9 mouse cellular contexts compared by ENCODE assay signal in the genomic region with DNA sequence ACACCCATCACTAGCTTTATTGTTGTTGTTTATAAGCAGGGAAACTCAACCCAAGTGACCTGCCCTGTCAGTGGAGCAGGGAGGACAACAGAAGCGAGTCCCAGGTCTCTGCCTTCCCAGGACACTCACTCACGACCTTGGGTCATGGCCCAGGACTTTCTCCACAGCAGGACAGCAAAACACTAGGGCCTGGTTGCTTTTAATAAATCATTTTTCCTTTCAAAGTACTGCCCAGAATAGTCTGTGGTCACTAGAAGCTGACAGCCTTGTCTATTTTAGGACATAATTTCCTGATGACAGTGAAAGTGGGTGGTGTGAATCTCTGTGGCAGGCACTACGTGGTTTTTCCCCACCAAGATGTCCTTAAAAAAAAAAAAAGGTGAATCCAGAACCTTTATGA. TPM values are rescaled to one million over a fixed set of nuclear protein-coding genes. Genes with fewer than 3 reads are reported as not detected.
DNase-seq lines count a peak whose midpoint lies in the region; ATAC-seq lines count a peak whose summit lies in the region.
"Had no signal": no experiment of that assay in that cellular context is flagged by ENCODE, and none has a peak within 500 bp of the region (broad histone marks: within the 10 kb centered on the region; RNA-seq: fewer than 3 reads in every experiment).

No protein-coding gene starts in this region.

- H3K9me3 ChIP-seq in forebrain, embryonic 10.5 days: no peaks in the 10 kb centered on the region
- no peaks in the 10 kb centered on the region for H3K9me3 ChIP-seq in forebrain, embryonic 12.5 days
- no peaks in the 10 kb centered on the region for H3K9me3 ChIP-seq in forebrain, embryonic 11.5 days (ENCODE audit: control insufficient read depth, low read length)

- peak overlapping the region; percentile 59 for H3K27ac ChIP-seq in forebrain, embryonic 10.5 days
- H3K27ac ChIP-seq in forebrain, embryonic 12.5 days: no peak overlapping the region
- H3K27ac ChIP-seq in forebrain, embryonic 11.5 days (ENCODE audit: low read depth, low read length): no peak overlapping the region
- H3K27ac ChIP-seq: liver, embryonic 14.5 days had no signal

- DNase-seq in forebrain, embryonic 10.5 days (ENCODE audit: extremely low spot score, low spot score): no peak
- peak; percentile 66 for DNase-seq in 416B (ENCODE audit: low read depth)
- peak; percentile 43 for DNase-seq in forebrain, embryonic 11.5 days (ENCODE audit: low spot score)
- DNase-seq in kidney, postnatal 25 days: peak; percentile 40 to 76
- no peak for DNase-seq in frontal cortex, postnatal 14 days (ENCODE audit: low spot score in 2 of 2)
- DNase-seq in cerebellum, adult 9-11 months: no peak
- DNase-seq in spleen, postnatal 4 days (ENCODE audit: low spot score in 2 of 2): no peak

- no peak overlapping the region for H3K4me3 ChIP-seq in forebrain, embryonic 10.5 days
- H3K4me3 ChIP-seq in forebrain, embryonic 12.5 days (replicated peaks): no peak overlapping the region
- no peak overlapping the region for H3K4me3 ChIP-seq in forebrain, embryonic 11.5 days (ENCODE audit: low read depth, low read length)

- no peak overlapping the region for H3K9ac ChIP-seq in forebrain, embryonic 12.5 days
- H3K9ac ChIP-seq in forebrain, embryonic 11.5 days (ENCODE audit: low read length): no peak overlapping the region
- H3K9ac ChIP-seq: liver, embryonic 14.5 days had no signal

- H3K27me3 ChIP-seq in forebrain, embryonic 10.5 days (ENCODE audit: poor library complexity, severe bottlenecking): no peaks in the 10 kb centered on the region
- no peaks in the 10 kb centered on the region for H3K27me3 ChIP-seq in forebrain, embryonic 12.5 days
- H3K27me3 ChIP-seq in forebrain, embryonic 11.5 days (ENCODE audit: control insufficient read depth, insufficient read depth, low read length): no peaks in the 10 kb centered on the region

- WGBS in forebrain, embryonic 10.5 days: 69% methylated on average over 3 of the region's 3 CpGs
- 84% methylated on average over 3 of the region's 3 CpGs for WGBS in forebrain, embryonic 12.5 days
- WGBS in forebrain, embryonic 11.5 days: 69% methylated on average over 3 of the region's 3 CpGs

- no peaks in the 10 kb centered on the region for H3K36me3 ChIP-seq in forebrain, embryonic 10.5 days (replicated peaks)
- H3K36me3 ChIP-seq in forebrain, embryonic 12.5 days (replicated peaks): no peaks in the 10 kb centered on the region
- no peaks in the 10 kb centered on the region for H3K36me3 ChIP-seq in forebrain, embryonic 11.5 days (ENCODE audit: control insufficient read depth, insufficient read depth, low read length)

- H3K4me1 ChIP-seq in forebrain, embryonic 10.5 days: peaks cover 35% of the 10 kb centered on the region
- H3K4me1 ChIP-seq in forebrain, embryonic 12.5 days: peaks cover 24% of the 10 kb centered on the region
- H3K4me1 ChIP-seq in forebrain, embryonic 11.5 days (replicated peaks; ENCODE audit: control insufficient read depth, insufficient read depth, low read length): 0 out of 2 replicates have a peak, but pooled peaks cover 3% of the 10 kb centered on the region

- H3K4me2 ChIP-seq in forebrain, embryonic 12.5 days: no peak overlapping the region
- H3K4me2 ChIP-seq in forebrain, embryonic 11.5 days (ENCODE audit: low read depth, low read length, severe bottlenecking): peak overlapping the region; percentile 41; the same call in 1 of the 2 replicates

- ATAC-seq in forebrain, embryonic 12.5 days (ENCODE audit: low FRiP score): no peak
- 0 out of 2 replicates have a peak, but pooled peaks have one; percentile 25 for ATAC-seq in forebrain, embryonic 11.5 days (replicated peaks; ENCODE audit: low FRiP score)

RNA-seq across cellular contexts. Expression of gene Ttc7b, which starts 7.6 kb away (rescaled TPM):
- polyA plus RNA-seq in forebrain, embryonic 10.5 days (2016; fragmentation: Nextera tagmentation; extraction: Ambion mirVana): 4.6 and 5.5 TPM in 2 replicates
- polyA plus RNA-seq in forebrain, embryonic 12.5 days (2016; fragmentation: Nextera tagmentation; extraction: Ambion mirVana): 5.1 and 5.8 TPM in 2 replicates
- polyA plus RNA-seq in forebrain, embryonic 11.5 days (2014; fragmentation: Nextera tagmentation; extraction: Ambion mirVana): 9.5 and 12.0 TPM in 2 replicates

Comparison
In these comparisons a context has a peak if more than half of its experiments do, and no peak if none do; other contexts are left out.
1. DNase-seq: peak in 416B (single experiment), forebrain, embryonic 11.5 days (single experiment) and kidney, postnatal 25 days (2 of 2); none in forebrain, embryonic 10.5 days (single experiment), frontal cortex, postnatal 14 days (0 of 2), cerebellum, adult 9-11 months (single experiment) and spleen, postnatal 4 days (0 of 2).